Mouse (Mus musculus): ENCODE results near the gene Nav2. TPM values are rescaled to one million over a fixed set of nuclear protein-coding genes. Genes with fewer than 3 reads are reported as not detected.
A peak's percentile ranks its signal among the peaks of the same experiment; 100 is the strongest.

Gene Nav2
- polyA plus RNA-seq, 1 experiment from 2014 or later, result 27.6 TPM

DNA sequence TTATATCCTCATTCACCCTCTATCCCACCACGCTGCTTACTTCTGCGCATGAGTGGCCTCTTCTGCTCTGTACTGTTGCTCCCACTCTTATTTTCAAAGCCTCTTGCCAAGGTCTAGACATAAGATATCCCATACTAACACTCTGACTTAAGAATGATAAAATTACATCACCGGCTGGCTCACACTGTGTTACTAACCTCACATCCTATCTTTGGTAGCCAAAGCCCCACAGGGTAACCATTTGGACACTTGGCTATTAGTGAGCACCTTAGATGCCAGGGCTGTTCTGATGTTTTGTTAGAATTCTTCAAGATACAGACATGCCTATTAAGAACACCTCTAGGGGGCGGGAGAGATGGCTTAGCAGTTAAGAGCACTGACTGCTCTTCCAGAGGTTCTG is 502.4 kb downstream of the Nav2 start:
- H3K9ac ChIP-seq (replicated peaks), result no peak overlapping the region
- no peak overlapping the region for H3K4me2 ChIP-seq
- no peak overlapping the region for H3K27ac ChIP-seq (replicated peaks)
- H3K9me3 ChIP-seq (replicated peaks), result no peaks in the 10 kb centered on the region
- WGBS, result 94% methylated on average over 4 of the region's 4 CpGs
- H3K4me1 ChIP-seq, result peaks cover 27% of the 10 kb centered on the region
- H3K4me3 ChIP-seq (replicated peaks), result no peak overlapping the region
- ATAC-seq (ENCODE audit: low FRiP score), result no peak
- no peaks in the 10 kb centered on the region for H3K36me3 ChIP-seq
- no peaks in the 10 kb centered on the region for H3K27me3 ChIP-seq (replicated peaks)

DNA sequence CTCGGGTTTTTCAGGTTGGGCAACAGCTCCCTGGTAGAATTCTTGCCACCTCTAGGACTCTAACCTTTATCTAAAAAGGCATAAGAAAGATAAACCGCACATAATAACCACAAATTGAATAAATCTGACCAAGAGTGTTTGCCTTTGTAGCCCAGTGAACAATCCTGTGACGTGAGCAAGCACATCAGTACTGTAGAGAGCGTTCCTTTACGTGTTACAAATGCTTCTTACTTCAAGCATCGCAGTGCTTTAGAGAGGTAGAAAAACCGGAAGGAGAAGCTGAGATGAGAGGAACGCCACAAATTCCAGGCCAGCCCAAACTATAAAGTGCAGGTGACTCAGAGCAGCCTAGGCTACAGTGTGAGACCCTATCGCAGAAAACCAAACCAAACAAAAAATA is 503.3 kb downstream of the Nav2 start:
- Histone ChIP-seq H3K4me3 (replicated peaks) (no peak overlapping the region), H3K27ac (replicated peaks) (no peak overlapping the region), H3K27me3 (replicated peaks) (no peaks in the 10 kb centered on the region), H3K4me1 (peaks cover 26% of the 10 kb centered on the region), H3K9ac (replicated peaks) (no peak overlapping the region), H3K9me3 (replicated peaks) (no peaks in the 10 kb centered on the region), H3K4me2 (no peak overlapping the region), H3K36me3 (no peaks in the 10 kb centered on the region)
- ATAC-seq (ENCODE audit: low FRiP score), result no peak
- WGBS, result 96% methylated on average over 9 of the region's 9 CpGs

DNA sequence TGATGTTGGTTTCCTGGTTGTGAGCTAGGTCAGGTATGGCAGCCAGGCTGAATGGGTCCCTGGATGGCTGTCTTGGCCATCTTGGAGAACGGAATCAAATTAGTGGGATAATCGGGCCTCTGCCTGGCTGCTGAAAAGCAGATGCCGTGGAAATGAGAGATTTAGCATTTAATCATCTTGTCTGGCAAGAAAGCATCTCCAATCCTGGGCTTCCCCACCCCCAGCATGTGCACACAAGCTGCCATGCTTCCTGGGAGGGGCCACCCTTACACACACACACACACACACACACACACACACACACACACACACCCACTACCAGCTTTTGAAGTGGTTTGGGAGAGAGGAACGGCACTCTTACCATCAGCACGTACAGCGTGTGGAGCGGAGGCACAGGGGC is 506.6 kb downstream of the Nav2 start:
- Histone ChIP-seq H3K27me3 (replicated peaks) (no peaks in the 10 kb centered on the region), H3K4me2 (no peak overlapping the region), H3K9ac (replicated peaks) (no peak overlapping the region), H3K27ac (replicated peaks) (no peak overlapping the region), H3K36me3 (0 out of 2 replicates have a peak, but pooled peaks cover 4% of the 10 kb centered on the region), H3K9me3 (replicated peaks) (no peaks in the 10 kb centered on the region), H3K4me3 (replicated peaks) (no peak overlapping the region), H3K4me1 (0 out of 2 replicates have a peak, but pooled peaks cover 7% of the 10 kb centered on the region)
- no peak for ATAC-seq (ENCODE audit: low FRiP score)
- 72% methylated on average over 7 of the region's 7 CpGs for WGBS

DNA sequence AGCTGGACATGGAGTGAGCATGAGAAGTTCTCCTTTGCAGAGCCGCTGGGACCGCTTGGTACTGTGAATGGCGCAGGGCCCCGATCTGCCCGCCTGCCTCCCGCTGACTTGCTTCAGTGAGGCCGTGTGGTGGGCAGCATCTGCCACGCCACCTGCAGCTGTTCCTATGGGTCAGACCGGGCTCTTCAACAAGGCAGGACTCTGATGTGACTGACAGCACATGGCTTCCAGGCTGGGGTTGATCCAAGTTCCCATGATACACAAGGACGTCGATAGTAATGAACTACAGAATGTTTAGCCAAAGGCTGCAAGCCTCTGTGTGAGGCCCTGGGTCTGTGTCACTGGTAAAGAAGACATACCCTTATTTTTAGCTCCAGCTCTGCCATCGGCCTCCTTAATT is 507.2 kb downstream of the Nav2 start:
- ATAC-seq (ENCODE audit: low FRiP score), result no peak

DNA sequence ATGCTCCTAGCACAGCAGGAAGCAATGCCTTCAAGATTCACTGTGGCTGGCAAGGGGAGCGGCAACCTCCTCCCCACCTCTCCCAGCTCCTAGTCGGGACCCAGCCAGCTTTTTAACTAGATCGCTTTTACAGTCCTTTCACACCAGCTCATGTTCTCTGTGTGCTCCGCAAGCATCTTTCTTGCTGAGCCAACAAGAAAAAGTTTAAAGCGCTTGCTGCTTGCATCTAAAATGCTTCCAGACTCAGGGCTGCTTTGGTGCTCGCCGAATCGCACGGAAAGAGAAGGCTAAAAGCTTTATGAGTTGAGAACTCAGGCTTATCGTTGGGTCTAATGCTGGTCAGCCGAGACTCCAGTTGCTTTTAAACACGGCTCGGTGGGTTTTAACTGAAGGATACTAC is 510.3 kb downstream of the Nav2 start:
- 74% methylated on average over 13 of the region's 13 CpGs for WGBS
- H3K36me3 ChIP-seq, result 0 out of 2 replicates have a peak, but pooled peaks cover 5% of the 10 kb centered on the region

More for the DNA sequence above, 507.2 kb downstream of the Nav2 start:
- H3K36me3 ChIP-seq, result 0 out of 2 replicates have a peak, but pooled peaks cover 5% of the 10 kb centered on the region
- H3K4me2 ChIP-seq, result no peak overlapping the region
- H3K4me3 ChIP-seq (replicated peaks), result no peak overlapping the region
- H3K9ac ChIP-seq (replicated peaks), result no peak overlapping the region
- WGBS, result 86% methylated on average over 12 of the region's 12 CpGs
- H3K4me1 ChIP-seq, result 0 out of 2 replicates have a peak, but pooled peaks cover 7% of the 10 kb centered on the region
- H3K9me3 ChIP-seq (replicated peaks), result no peaks in the 10 kb centered on the region
- no peaks in the 10 kb centered on the region for H3K27me3 ChIP-seq (replicated peaks)
- no peak overlapping the region for H3K27ac ChIP-seq (replicated peaks)

DNA sequence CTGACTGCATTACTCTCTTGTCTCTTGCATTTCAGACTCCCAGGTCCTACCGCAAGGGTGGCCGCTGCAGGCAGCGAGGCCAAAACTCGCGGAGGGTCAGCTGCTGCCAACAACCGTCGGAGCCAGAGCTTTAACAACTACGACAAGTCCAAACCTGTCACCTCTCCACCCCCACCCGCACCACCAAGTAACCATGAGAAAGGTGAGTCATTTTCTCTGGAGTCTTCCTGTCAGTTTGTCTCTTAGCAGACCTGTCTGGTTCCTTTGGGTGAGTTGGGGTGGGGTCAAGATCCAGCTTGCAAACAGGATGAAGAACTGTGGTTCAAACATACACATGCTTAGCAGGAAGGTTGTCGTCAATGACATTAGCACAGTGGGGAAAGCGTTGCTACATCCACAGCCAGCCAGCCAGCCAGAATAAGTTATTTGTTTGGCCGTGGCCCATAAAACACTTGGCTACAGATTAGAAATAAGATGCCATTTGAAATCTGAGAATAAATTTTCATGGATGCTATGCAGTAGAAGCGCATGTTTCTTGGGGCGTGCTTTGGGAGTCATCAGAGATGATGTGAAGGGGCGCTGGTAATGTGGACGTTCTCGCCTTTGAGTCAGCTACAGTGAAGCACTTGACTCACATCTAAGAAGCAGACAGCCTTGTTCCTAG is 511.8 kb downstream of the Nav2 start:
- H3K9me3 ChIP-seq (replicated peaks), result no peaks in the 10 kb centered on the region
- H3K4me3 ChIP-seq (replicated peaks), result no peak overlapping the region
- no peak overlapping the region for H3K9ac ChIP-seq (replicated peaks)
- ATAC-seq (ENCODE audit: low FRiP score), result no peak
- H3K4me2 ChIP-seq, result no peak overlapping the region
- 0 out of 2 replicates have a peak, but pooled peaks cover 3% of the 10 kb centered on the region for H3K4me1 ChIP-seq
- H3K36me3 ChIP-seq, result 0 out of 2 replicates have a peak, but pooled peaks cover 5% of the 10 kb centered on the region
- WGBS, result 85% methylated on average over 17 of the region's 17 CpGs
- H3K27ac ChIP-seq (replicated peaks), result no peak overlapping the region
- no peaks in the 10 kb centered on the region for H3K27me3 ChIP-seq (replicated peaks)

More for the DNA sequence above, 510.3 kb downstream of the Nav2 start:
- Histone ChIP-seq H3K27ac (replicated peaks) (no peak overlapping the region), H3K27me3 (replicated peaks) (no peaks in the 10 kb centered on the region), H3K9ac (replicated peaks) (no peak overlapping the region), H3K9me3 (replicated peaks) (no peaks in the 10 kb centered on the region), H3K4me1 (0 out of 2 replicates have a peak, but pooled peaks cover 7% of the 10 kb centered on the region), H3K4me3 (replicated peaks) (no peak overlapping the region), H3K4me2 (no peak overlapping the region)
- no peak for ATAC-seq (ENCODE audit: low FRiP score)

DNA sequence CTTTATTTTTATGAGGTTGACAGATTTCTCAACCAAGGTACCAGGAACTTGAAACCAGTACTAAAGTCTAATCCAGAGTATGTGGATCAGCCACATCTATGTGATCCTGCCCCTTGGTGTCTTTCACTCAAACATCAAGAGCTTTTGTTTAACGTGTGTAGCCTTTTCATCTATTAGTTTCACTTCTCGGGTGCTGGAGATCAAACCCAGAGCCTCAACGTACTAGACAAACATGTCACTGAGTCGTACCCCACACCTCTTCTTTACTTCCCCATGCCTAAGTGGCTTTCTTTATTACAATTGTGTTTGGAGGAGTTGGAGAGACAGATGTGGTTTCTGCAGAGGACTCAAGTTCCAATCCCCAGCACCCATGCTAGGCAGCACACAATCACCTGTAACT is 512.7 kb downstream of the Nav2 start:
- 87% methylated on average over 4 of the region's 4 CpGs for WGBS
- Histone ChIP-seq H3K27ac (replicated peaks) (no peak overlapping the region), H3K27me3 (replicated peaks) (no peaks in the 10 kb centered on the region), H3K4me2 (no peak overlapping the region), H3K4me1 (0 out of 2 replicates have a peak, but pooled peaks cover 8% of the 10 kb centered on the region), H3K9ac (replicated peaks) (no peak overlapping the region), H3K36me3 (0 out of 2 replicates have a peak, but pooled peaks cover 5% of the 10 kb centered on the region), H3K9me3 (replicated peaks) (no peaks in the 10 kb centered on the region), H3K4me3 (replicated peaks) (no peak overlapping the region)
- ATAC-seq (ENCODE audit: low FRiP score), result no peak

DNA sequence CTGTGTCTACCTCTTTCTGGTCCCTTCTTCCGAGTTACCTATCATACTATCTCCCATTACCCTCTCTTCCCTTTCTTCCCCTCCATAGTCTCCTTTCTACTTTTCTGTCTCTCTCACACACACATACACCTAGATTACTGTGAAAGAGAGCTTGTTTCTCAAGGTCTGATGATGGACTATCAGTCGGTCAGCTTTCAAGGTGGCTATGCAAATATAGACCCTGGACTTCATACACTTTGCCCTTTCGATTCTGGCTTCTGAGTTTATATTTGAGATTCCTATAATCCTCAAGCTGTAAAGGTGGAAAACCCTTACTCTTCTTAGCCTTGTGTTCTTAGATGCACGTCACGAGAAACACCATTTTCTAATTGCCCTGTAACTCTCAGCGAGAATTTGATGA is 515.4 kb downstream of the Nav2 start:
- no peaks in the 10 kb centered on the region for H3K9me3 ChIP-seq (replicated peaks)
- WGBS, result 89% methylated on average over 6 of the region's 6 CpGs
- 0 out of 2 replicates have a peak, but pooled peaks cover 5% of the 10 kb centered on the region for H3K4me1 ChIP-seq
- no peak overlapping the region for H3K4me3 ChIP-seq (replicated peaks)
- H3K27me3 ChIP-seq (replicated peaks), result no peaks in the 10 kb centered on the region
- 0 out of 2 replicates have a peak, but pooled peaks cover 5% of the 10 kb centered on the region for H3K36me3 ChIP-seq
- no peak overlapping the region for H3K27ac ChIP-seq (replicated peaks)
- H3K4me2 ChIP-seq, result no peak overlapping the region
- no peak for ATAC-seq (ENCODE audit: low FRiP score)
- no peak overlapping the region for H3K9ac ChIP-seq (replicated peaks)

DNA sequence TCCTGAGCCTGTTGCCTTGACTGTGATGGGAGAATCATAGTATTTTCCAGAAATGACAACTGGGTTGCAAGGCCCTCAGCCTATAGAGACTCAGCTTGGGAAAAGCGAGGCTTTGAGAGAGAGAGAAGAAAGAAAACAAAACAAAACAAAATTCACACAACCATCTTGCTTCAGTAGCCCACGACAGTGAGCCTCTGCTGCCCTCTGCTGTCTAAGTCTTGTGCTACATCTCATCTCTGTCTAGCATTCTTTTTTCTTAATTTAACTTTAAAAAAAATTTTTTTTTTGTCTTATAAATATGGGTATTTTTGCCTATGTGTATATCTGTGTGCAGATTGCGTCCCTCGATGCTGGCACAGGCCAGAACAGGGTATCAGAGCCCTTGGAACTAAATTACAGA is 517.5 kb downstream of the Nav2 start:
- no peaks in the 10 kb centered on the region for H3K9me3 ChIP-seq (replicated peaks)
- no peak overlapping the region for H3K9ac ChIP-seq (replicated peaks)
- H3K27me3 ChIP-seq (replicated peaks), result no peaks in the 10 kb centered on the region
- WGBS, result 50% methylated on average over 4 of the region's 4 CpGs
- peak overlapping the region; percentile 54 for H3K27ac ChIP-seq (replicated peaks)
- H3K4me2 ChIP-seq, result no peak overlapping the region
- 0 out of 2 replicates have a peak, but pooled peaks cover 5% of the 10 kb centered on the region for H3K4me1 ChIP-seq
- ATAC-seq (ENCODE audit: low FRiP score), result no peak; the same call in 1 of the 2 replicates
- H3K36me3 ChIP-seq, result no peaks in the 10 kb centered on the region; the same call in 1 of the 2 replicates
- no peak overlapping the region for H3K4me3 ChIP-seq (replicated peaks)

DNA sequence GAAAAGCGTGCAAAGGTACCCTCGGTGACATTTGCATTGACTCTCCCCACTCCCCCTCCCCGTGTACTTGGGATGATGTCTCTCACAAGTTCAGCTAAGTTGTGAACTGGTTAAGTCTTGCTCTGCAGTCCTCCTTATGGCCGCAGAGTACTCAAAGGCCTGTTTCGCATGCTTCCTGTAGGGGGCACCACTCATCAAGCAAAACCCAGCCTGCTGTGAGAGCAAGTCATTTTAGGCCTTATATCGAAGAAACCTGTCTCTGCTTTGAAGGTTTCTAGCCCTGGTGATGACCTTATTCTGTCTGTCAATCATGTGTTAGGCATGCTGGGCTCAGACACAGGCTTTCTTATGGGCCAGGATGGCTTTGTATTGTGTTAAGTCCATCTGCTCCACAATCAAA is 519.3 kb downstream of the Nav2 start:
- Histone ChIP-seq H3K9ac (replicated peaks) (no peak overlapping the region), H3K9me3 (replicated peaks) (no peaks in the 10 kb centered on the region), H3K36me3 (no peaks in the 10 kb centered on the region; the same call in 1 of the 2 replicates), H3K4me1 (0 out of 2 replicates have a peak, but pooled peaks cover 5% of the 10 kb centered on the region), H3K27ac (replicated peaks) (no peak overlapping the region), H3K27me3 (replicated peaks) (no peaks in the 10 kb centered on the region), H3K4me2 (no peak overlapping the region), H3K4me3 (replicated peaks) (no peak overlapping the region)
- WGBS, result 60% methylated on average over 6 of the region's 6 CpGs
- ATAC-seq (ENCODE audit: low FRiP score), result no peak

DNA sequence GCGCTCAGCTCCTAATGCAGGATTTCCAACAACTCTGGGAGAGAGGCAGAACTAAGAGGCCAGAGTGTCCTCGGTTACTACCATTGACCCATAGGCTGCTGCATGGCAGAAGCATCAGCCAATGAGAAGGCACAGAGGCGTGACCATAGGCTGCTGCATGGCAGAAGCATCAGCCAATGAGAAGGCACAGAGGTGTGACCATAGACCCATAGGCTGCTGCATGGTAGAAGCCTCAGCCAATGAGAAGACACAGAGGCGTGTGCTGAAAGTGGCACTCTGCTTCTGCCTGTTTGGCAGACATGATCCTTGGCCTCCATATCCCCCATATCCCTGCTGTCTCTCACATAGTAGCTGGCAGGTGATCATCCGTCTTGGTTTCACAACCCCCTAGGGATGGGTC is 520.4 kb downstream of the Nav2 start:
- 0 out of 2 replicates have a peak, but pooled peaks cover 5% of the 10 kb centered on the region for H3K4me1 ChIP-seq
- 73% methylated on average over 5 of the region's 5 CpGs for WGBS
- no peaks in the 10 kb centered on the region; the same call in 1 of the 2 replicates for H3K36me3 ChIP-seq
- no peak overlapping the region for H3K9ac ChIP-seq (replicated peaks)
- H3K27ac ChIP-seq (replicated peaks), result no peak overlapping the region
- no peaks in the 10 kb centered on the region for H3K27me3 ChIP-seq (replicated peaks)
- no peaks in the 10 kb centered on the region for H3K9me3 ChIP-seq (replicated peaks)
- no peak overlapping the region for H3K4me2 ChIP-seq
- peak; percentile 72 for ATAC-seq (ENCODE audit: low FRiP score)
- H3K4me3 ChIP-seq (replicated peaks), result no peak overlapping the region

DNA sequence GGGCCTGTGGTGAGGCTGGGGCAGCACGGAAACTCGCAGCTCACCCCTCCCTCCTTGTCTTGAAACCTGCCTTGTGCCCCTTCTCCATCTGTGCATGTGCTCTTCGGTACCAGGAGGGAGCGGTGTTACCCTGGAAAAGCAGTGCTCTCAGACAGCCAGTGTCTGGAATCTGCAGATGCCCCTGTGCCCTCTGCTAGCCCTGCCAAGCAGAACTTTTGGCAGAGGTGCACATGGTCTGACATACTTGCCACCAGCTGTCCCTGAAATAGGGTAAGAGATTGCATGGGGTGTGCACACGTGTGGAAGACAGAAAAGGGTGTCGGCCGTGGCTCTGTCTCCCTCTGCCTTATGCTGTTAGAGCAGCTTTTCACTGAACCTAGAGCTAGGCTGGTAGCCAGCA is 522.3 kb downstream of the Nav2 start:
- Histone ChIP-seq H3K9ac (replicated peaks) (no peak overlapping the region), H3K27ac (replicated peaks) (no peak overlapping the region), H3K9me3 (replicated peaks) (no peaks in the 10 kb centered on the region), H3K4me2 (no peak overlapping the region), H3K27me3 (replicated peaks) (no peaks in the 10 kb centered on the region), H3K36me3 (no peaks in the 10 kb centered on the region; the same call in 1 of the 2 replicates), H3K4me1 (0 out of 2 replicates have a peak, but pooled peaks cover 2% of the 10 kb centered on the region), H3K4me3 (replicated peaks) (no peak overlapping the region)
- ATAC-seq (ENCODE audit: low FRiP score), result no peak
- 84% methylated on average over 7 of the region's 7 CpGs for WGBS

Data from neural tube, embryonic 15.5 days (tissue).